Mouse (Mus musculus) cerebellum, adult 2 months (tissue): ENCODE data around the gene Cox8c.

Experiments used
- CTCF ChIP-seq: fragments of 200-500 bp; IDR thresholded peaks from 2 replicates; pipeline ENCODE4 v1.5.1; 2011; ENCODE audit warnings: low read depth, mild to moderate bottlenecking, control low read depth, low read length, moderate library complexity, borderline replicate concordance; ENCODE audit not compliant: insufficient read depth
- POLR2A ChIP-seq: fragments of 200-500 bp; IDR thresholded peaks from 2 replicates; pipeline ENCODE4 v1.6.1; 2011; ENCODE audit warnings: low read length, control low read depth, borderline replicate concordance; ENCODE audit not compliant: insufficient read depth

- no peak for TF ChIP-seq POLR2A
- no peak for TF ChIP-seq CTCF
Measured at GRCm38 (mm10) chr12:102878901-102879300, 20.2 kb upstream of the Cox8c start.
